Comparison of ENCODE assay signal across 28 mouse cellular contexts in genomic region chr2:119992349-119992748, GRCm38 (mm10). TPM values are rescaled to one million over a fixed set of nuclear protein-coding genes. Genes with fewer than 3 reads are reported as not detected.
DNase-seq lines count a peak whose midpoint lies in the region; ATAC-seq and TF ChIP-seq lines count a peak whose summit lies in the region.
"Had no signal": no experiment of that assay in that cellular context is flagged by ENCODE, and none has a peak within 500 bp of the region (broad histone marks: within the 10 kb centered on the region; RNA-seq: fewer than 3 reads in every experiment).

No protein-coding gene starts in this region.

- peaks cover 24% of the 10 kb centered on the region for H3K4me1 ChIP-seq in intestine, embryonic 16.5 days (ENCODE audit: control insufficient read depth, insufficient read depth, low read length)
- H3K4me1 ChIP-seq: midbrain, embryonic 12.5 days had no signal

- H3K9ac ChIP-seq in intestine, embryonic 16.5 days (ENCODE audit: low read depth, low read length): no peak overlapping the region
- H3K9ac ChIP-seq: heart, embryonic 15.5 days; kidney, embryonic 15.5 days; liver, embryonic 15.5 days; midbrain, embryonic 12.5 days had no signal

- H3K36me3 ChIP-seq in intestine, embryonic 16.5 days (ENCODE audit: control insufficient read depth, insufficient read depth, low read length): 0 out of 2 replicates have a peak, but pooled peaks cover 2% of the 10 kb centered on the region
- H3K36me3 ChIP-seq: heart, embryonic 10.5 days; heart, embryonic 15.5 days; kidney, embryonic 15.5 days; liver, embryonic 15.5 days; midbrain, embryonic 12.5 days had no signal

- H3K27ac ChIP-seq in gastrocnemius, adult 2 months: peak overlapping the region; percentile 74
- H3K27ac ChIP-seq in intestine, embryonic 16.5 days (ENCODE audit: low read length): no peak overlapping the region
- H3K27ac ChIP-seq: heart, embryonic 10.5 days; heart, embryonic 15.5 days; hindbrain, postnatal 0 days; kidney, embryonic 15.5 days; layer of hippocampus, adult 2 months; liver, embryonic 15.5 days; midbrain, embryonic 12.5 days; stomach, postnatal 0 days had no signal

- intact Hi-C loops in gastrocnemius, adult 2 months (cut with DNase I): no loop called here

- no peak overlapping the region for H3K4me2 ChIP-seq in intestine, embryonic 16.5 days (ENCODE audit: low read depth, low read length)
- H3K4me2 ChIP-seq: heart, embryonic 15.5 days; kidney, embryonic 15.5 days; liver, embryonic 15.5 days; midbrain, embryonic 12.5 days had no signal

- no peaks in the 10 kb centered on the region for H3K9me3 ChIP-seq in intestine, embryonic 16.5 days (ENCODE audit: control insufficient read depth, low read length)
- H3K9me3 ChIP-seq: heart, embryonic 10.5 days; heart, embryonic 15.5 days; kidney, embryonic 15.5 days; liver, embryonic 15.5 days; midbrain, embryonic 12.5 days had no signal

- TF ChIP-seq CTCF in gastrocnemius, adult 2 months (IDR thresholded peaks at IDR 0.05): no peak

- DNase-seq in gastrocnemius, adult 2 months: peak; percentile 77
- no peak for DNase-seq in gastrocnemius, postnatal 10 days
- DNase-seq in adipocyte (ENCODE audit: low spot score): peak; percentile 28
- DNase-seq in gastrocnemius, adult 8-10 months (ENCODE audit: low spot score in 2 of 2): peak; percentile 40 to 64
- DNase-seq in urinary bladder, postnatal 4 days (ENCODE audit: low spot score in 2 of 2): no peak
- DNase-seq in embryo, embryonic 9.5 days (ENCODE audit: extremely low spot score): no peak
- no peak for DNase-seq in Muller cell, postnatal 12 days (ENCODE audit: inconsistent ontology term)
- DNase-seq: adrenal gland, postnatal 36 days; cerebellum, adult 18-20 months; cerebellum, postnatal 14 days; heart, adult 11 months; kidney, adult 11 months; kidney, postnatal 36 days; left cerebral cortex, postnatal 4 days; lung, postnatal 36 days; spleen, adult 18-20 months; thymus, adult 18-20 months; thymus, postnatal 36 days had no signal

- H3K27me3 ChIP-seq in intestine, embryonic 16.5 days (replicated peaks; ENCODE audit: control insufficient read depth, insufficient read depth, low read length): no peaks in the 10 kb centered on the region
- H3K27me3 ChIP-seq: heart, embryonic 15.5 days; kidney, embryonic 15.5 days; liver, embryonic 15.5 days; midbrain, embryonic 12.5 days had no signal

- WGBS in intestine, embryonic 16.5 days: 75% methylated on average over 2 of the region's 2 CpGs

- H3K4me3 ChIP-seq in gastrocnemius, adult 2 months: no peak overlapping the region
- no peak overlapping the region for H3K4me3 ChIP-seq in intestine, embryonic 16.5 days (ENCODE audit: low read length)
- H3K4me3 ChIP-seq: heart, embryonic 10.5 days; heart, embryonic 15.5 days; kidney, embryonic 15.5 days; layer of hippocampus, adult 2 months; liver, embryonic 15.5 days; midbrain, embryonic 12.5 days had no signal

- ATAC-seq in intestine, embryonic 16.5 days: peak; percentile 87
- ATAC-seq: forebrain, embryonic 16.5 days; hindbrain, postnatal 0 days had no signal

RNA-seq across cellular contexts. Expression of gene Mapkbp1, which starts 19.9 kb away (rescaled TPM):
- 1 to 10 TPM; 8.1 to 8.4 TPM for total RNA-seq in gastrocnemius, adult 2 months (2021)
- 10 to 100 TPM in 1 of 2 experiments, 1 to 10 TPM in 1; 9.1 to 11.0 TPM for total RNA-seq in gastrocnemius, postnatal 10 days (2021)
- total RNA-seq in gastrocnemius, adult 8-10 months (2022): 1 to 10 TPM; 6.0 to 8.4 (median 6.5) TPM
- polyA plus RNA-seq in intestine, embryonic 16.5 days (2015; fragmentation: Nextera tagmentation; extraction: Ambion mirVana): 2.0 and 2.4 TPM in 2 replicates

RNA-seq across cellular contexts. Expression of gene Jmjd7, which starts 34.9 kb away (rescaled TPM):
- total RNA-seq in gastrocnemius, adult 2 months (2021): 1 to 10 TPM; 1.6 to 2.4 TPM
- 1 to 10 TPM; 4.1 to 5.3 TPM for total RNA-seq in gastrocnemius, postnatal 10 days (2021)
- total RNA-seq in gastrocnemius, adult 8-10 months (2022): 1 to 10 TPM; 1.8 to 3.0 (median 2.4) TPM
- 16.1 and 17.4 TPM in 2 replicates for polyA plus RNA-seq in intestine, embryonic 16.5 days (2015; fragmentation: Nextera tagmentation; extraction: Ambion mirVana)

RNA-seq across cellular contexts. Expression of gene Gm28042, which starts 34.9 kb away (rescaled TPM):
- total RNA-seq in gastrocnemius, adult 2 months (2021): 1 to 10 TPM in 1 of 2 experiments, under 1 TPM in 1; 0.77 to 1.5 TPM
- total RNA-seq in gastrocnemius, postnatal 10 days (2021): 1 to 10 TPM; 1.1 to 1.2 TPM
- total RNA-seq in gastrocnemius, adult 8-10 months (2022): 1 to 10 TPM in 1 of 4 experiments, under 1 TPM in 2, not detected in 1; 0.22 to 1.1 (median 0.74) TPM
- 2.4 and 3.8 TPM in 2 replicates for polyA plus RNA-seq in intestine, embryonic 16.5 days (2015; fragmentation: Nextera tagmentation; extraction: Ambion mirVana)

RNA-seq across cellular contexts. Expression of gene Pla2g4b, which starts 40.9 kb away (rescaled TPM):
- total RNA-seq in gastrocnemius, adult 2 months (2021): 1 to 10 TPM in 1 of 2 experiments, under 1 TPM in 1; 0.99 to 1.7 TPM
- total RNA-seq in gastrocnemius, postnatal 10 days (2021): 1 to 10 TPM in 1 of 2 experiments, under 1 TPM in 1; 0.82 to 2.2 TPM
- 1 to 10 TPM in 3 of 4 experiments, under 1 TPM in 1; 0.11 to 1.6 (median 1.1) TPM for total RNA-seq in gastrocnemius, adult 8-10 months (2022)
- 0.49 and 0.94 TPM in 2 replicates for polyA plus RNA-seq in intestine, embryonic 16.5 days (2015; fragmentation: Nextera tagmentation; extraction: Ambion mirVana)

Comparison
In these comparisons a context has a peak if more than half of its experiments do, and no peak if none do; other contexts are left out.
1. DNase-seq: peak in gastrocnemius, adult 2 months (single experiment), adipocyte (single experiment) and gastrocnemius, adult 8-10 months (2 of 2); none in gastrocnemius, postnatal 10 days (single experiment), urinary bladder, postnatal 4 days (0 of 2), embryo, embryonic 9.5 days (single experiment) and Muller cell, postnatal 12 days (single experiment).